Mouse (Mus musculus): Measurements from ENCODE around the gene Pklr. TPM values are rescaled to one million over a fixed set of nuclear protein-coding genes. Genes with fewer than 3 reads are reported as not detected.

Gene Pklr
- polyA plus RNA-seq, 2 experiments: 0.14 to 0.50 TPM

GRCm38 (mm10) chr3:89124241-89124640 lies 11.7 kb upstream of the Pklr start:
- TF ChIP-seq POLR2A (IDR thresholded peaks at IDR 0.05; ENCODE audit: borderline replicate concordance, extremely low read depth, insufficient read depth, insufficient read length): no peak
- no peak for ATAC-seq (ENCODE audit: low FRiP score, low read depth)
- H3K4me2 ChIP-seq (replicated peaks; ENCODE audit: low read depth, low read length, severe bottlenecking): no peak overlapping the region
- H3K4me3 ChIP-seq (replicated peaks; ENCODE audit: low read length): no peak overlapping the region
- DNase-seq (ENCODE audit: low spot score): no peak
- 75% methylated on average over 3 of the region's 3 CpGs for WGBS
- H3K27me3 ChIP-seq (ENCODE audit: control insufficient read depth, insufficient read depth, low read length): no peaks in the 10 kb centered on the region
- no peaks in the 10 kb centered on the region for H3K36me3 ChIP-seq (ENCODE audit: control insufficient read depth, insufficient read depth, low read length)
- no peaks in the 10 kb centered on the region for H3K9me3 ChIP-seq (ENCODE audit: control insufficient read depth, low read length)
- no peaks in the 10 kb centered on the region for H3K4me1 ChIP-seq (ENCODE audit: control insufficient read depth, insufficient read depth, low read length)
- no peak overlapping the region for H3K27ac ChIP-seq (replicated peaks; ENCODE audit: low read depth, low read length)
- no peak overlapping the region for H3K9ac ChIP-seq (ENCODE audit: low read depth, low read length, severe bottlenecking)

DNA sequence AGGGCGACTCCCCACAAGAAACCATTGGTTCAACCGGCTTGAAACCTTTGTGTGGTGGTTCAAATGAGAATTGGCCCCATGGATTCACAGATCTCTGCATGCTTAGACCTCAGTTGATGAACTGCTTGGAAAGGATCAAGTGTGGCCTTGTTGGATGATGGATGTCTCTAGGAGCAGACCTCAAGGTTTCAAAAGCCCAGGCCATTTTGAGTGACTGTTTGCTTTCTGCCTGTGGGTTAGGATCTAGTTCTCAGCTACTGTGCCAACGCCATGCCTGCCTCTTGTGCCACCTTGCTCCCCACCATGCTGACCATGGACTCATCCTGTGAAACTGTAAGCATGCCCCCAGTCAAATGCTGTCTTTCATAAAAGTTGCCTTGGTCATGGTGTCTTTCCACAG lies 10.0 kb upstream of the Pklr start:
- DNase-seq (ENCODE audit: low spot score) (no peak), ATAC-seq (ENCODE audit: low FRiP score, low read depth) (no peak)
- H3K36me3 ChIP-seq (ENCODE audit: control insufficient read depth, insufficient read depth, low read length): no peaks in the 10 kb centered on the region
- no peak overlapping the region for H3K27ac ChIP-seq (replicated peaks; ENCODE audit: low read depth, low read length)
- no peaks in the 10 kb centered on the region for H3K27me3 ChIP-seq (ENCODE audit: control insufficient read depth, insufficient read depth, low read length)
- TF ChIP-seq POLR2A (IDR thresholded peaks at IDR 0.05; ENCODE audit: borderline replicate concordance, extremely low read depth, insufficient read depth, insufficient read length): no peak
- no peak overlapping the region for H3K4me2 ChIP-seq (replicated peaks; ENCODE audit: low read depth, low read length, severe bottlenecking)
- H3K9ac ChIP-seq (ENCODE audit: low read depth, low read length, severe bottlenecking): no peak overlapping the region
- WGBS: 89% methylated on average over 3 of the region's 3 CpGs
- no peak overlapping the region for H3K4me3 ChIP-seq (replicated peaks; ENCODE audit: low read length)
- H3K9me3 ChIP-seq (ENCODE audit: control insufficient read depth, low read length): no peaks in the 10 kb centered on the region
- H3K4me1 ChIP-seq (ENCODE audit: control insufficient read depth, insufficient read depth, low read length): no peaks in the 10 kb centered on the region

GRCm38 (mm10) chr3:89129908-89130307 lies 6.0 kb upstream of the Pklr start:
- H3K4me2 ChIP-seq (replicated peaks; ENCODE audit: low read depth, low read length, severe bottlenecking): no peak overlapping the region
- no peaks in the 10 kb centered on the region; the same call in 1 of the 2 replicates for H3K4me1 ChIP-seq (ENCODE audit: control insufficient read depth, insufficient read depth, low read length)
- no peak overlapping the region for H3K9ac ChIP-seq (ENCODE audit: low read depth, low read length, severe bottlenecking)
- ATAC-seq (ENCODE audit: low FRiP score, low read depth): no peak
- WGBS: 94% methylated on average over 3 of the region's 3 CpGs
- H3K27me3 ChIP-seq (ENCODE audit: control insufficient read depth, insufficient read depth, low read length): no peaks in the 10 kb centered on the region
- H3K36me3 ChIP-seq (ENCODE audit: control insufficient read depth, insufficient read depth, low read length): no peaks in the 10 kb centered on the region
- no peak overlapping the region for H3K4me3 ChIP-seq (replicated peaks; ENCODE audit: low read length)
- H3K27ac ChIP-seq (replicated peaks; ENCODE audit: low read depth, low read length): no peak overlapping the region
- TF ChIP-seq POLR2A (IDR thresholded peaks at IDR 0.05; ENCODE audit: borderline replicate concordance, extremely low read depth, insufficient read depth, insufficient read length): no peak
- no peaks in the 10 kb centered on the region for H3K9me3 ChIP-seq (ENCODE audit: control insufficient read depth, low read length)
- DNase-seq (ENCODE audit: low spot score): no peak

DNA sequence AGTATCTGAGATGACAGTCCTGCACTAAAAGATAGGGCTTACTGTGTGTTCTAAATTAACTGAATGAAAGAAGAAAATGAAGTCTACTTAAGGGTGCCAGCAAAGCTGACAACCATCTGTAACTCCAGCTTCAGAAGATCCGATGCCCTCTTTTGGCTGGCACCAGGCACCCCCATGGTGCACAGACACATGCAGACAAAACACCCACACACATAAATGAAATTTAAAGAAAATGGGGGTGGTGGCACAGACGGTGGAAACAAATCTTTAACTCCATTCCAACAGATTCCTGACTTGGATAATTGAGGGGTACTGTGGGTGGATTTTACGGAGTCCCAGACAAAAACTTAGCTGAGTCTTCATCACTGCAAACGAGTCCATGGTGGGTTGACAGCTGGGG lies 4.1 kb upstream of the Pklr start:
- no peak for DNase-seq (ENCODE audit: low spot score)
- Histone ChIP-seq H3K9me3 (ENCODE audit: control insufficient read depth, low read length) (no peaks in the 10 kb centered on the region), H3K27me3 (ENCODE audit: control insufficient read depth, insufficient read depth, low read length) (no peaks in the 10 kb centered on the region), H3K9ac (ENCODE audit: low read depth, low read length, severe bottlenecking) (0 out of 2 replicates have a peak overlapping the region, but pooled peaks have one; percentile 48), H3K27ac (replicated peaks; ENCODE audit: low read depth, low read length) (no peak overlapping the region), H3K36me3 (ENCODE audit: control insufficient read depth, insufficient read depth, low read length) (no peaks in the 10 kb centered on the region), H3K4me1 (ENCODE audit: control insufficient read depth, insufficient read depth, low read length) (no peaks in the 10 kb centered on the region; the same call in 1 of the 2 replicates), H3K4me3 (replicated peaks; ENCODE audit: low read length) (peak overlapping the region; percentile 32; the same call in 1 of the 2 replicates), H3K4me2 (replicated peaks; ENCODE audit: low read depth, low read length, severe bottlenecking) (peak overlapping the region; percentile 54)
- WGBS: 47% methylated on average over 4 of the region's 4 CpGs
- ATAC-seq (ENCODE audit: low FRiP score, low read depth): no peak
- no peak for TF ChIP-seq POLR2A (IDR thresholded peaks at IDR 0.05; ENCODE audit: borderline replicate concordance, extremely low read depth, insufficient read depth, insufficient read length)

GRCm38 (mm10) chr3:89132285-89133062 lies 3.5 kb upstream of the Pklr start:
- Histone ChIP-seq H3K4me3 (replicated peaks; ENCODE audit: low read length) (peak overlapping the region; percentile 32), H3K36me3 (ENCODE audit: control insufficient read depth, insufficient read depth, low read length) (no peaks in the 10 kb centered on the region), H3K4me1 (ENCODE audit: control insufficient read depth, insufficient read depth, low read length) (no peaks in the 10 kb centered on the region; the same call in 1 of the 2 replicates), H3K27ac (replicated peaks; ENCODE audit: low read depth, low read length) (no peak overlapping the region), H3K27me3 (ENCODE audit: control insufficient read depth, insufficient read depth, low read length) (no peaks in the 10 kb centered on the region), H3K9me3 (ENCODE audit: control insufficient read depth, low read length) (no peaks in the 10 kb centered on the region), H3K4me2 (replicated peaks; ENCODE audit: low read depth, low read length, severe bottlenecking) (peak overlapping the region; percentile 54), H3K9ac (ENCODE audit: low read depth, low read length, severe bottlenecking) (peak overlapping the region; percentile 48)
- no peak for TF ChIP-seq POLR2A (IDR thresholded peaks at IDR 0.05; ENCODE audit: borderline replicate concordance, extremely low read depth, insufficient read depth, insufficient read length)
- no peak for DNase-seq (ENCODE audit: low spot score)
- 14% methylated on average over 30 of the region's 30 CpGs for WGBS
- ATAC-seq (ENCODE audit: low FRiP score, low read depth): peak; percentile 30; the same call in 1 of the 2 replicates

All from limb, embryonic 14.5 days (tissue).